19 mouse cellular contexts compared by ENCODE assay signal in the genomic region with DNA sequence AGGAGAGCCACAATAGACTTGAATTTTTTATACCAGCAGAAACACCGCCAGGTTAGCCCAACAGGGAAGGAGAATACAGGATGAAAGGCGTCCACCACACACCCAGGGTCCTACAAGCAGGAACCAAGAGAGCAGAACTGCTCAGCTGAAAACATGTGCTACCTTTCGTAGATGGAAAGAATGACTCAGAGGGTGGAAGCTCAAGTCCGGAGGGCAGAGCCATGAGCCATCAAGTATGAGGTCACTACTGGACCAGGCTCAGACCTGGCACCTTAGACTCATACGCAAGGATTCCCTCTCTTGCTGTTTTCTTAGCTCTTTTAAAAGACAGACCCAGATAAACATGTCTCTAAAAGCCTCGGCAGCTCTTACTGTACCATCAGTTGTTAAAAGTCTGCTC.
DNase-seq lines count a peak whose midpoint lies in the region; ATAC-seq lines count a peak whose summit lies in the region.
"Had no signal": no experiment of that assay in that cellular context is flagged by ENCODE, and none has a peak within 500 bp of the region (broad histone marks: within the 10 kb centered on the region; RNA-seq: fewer than 3 reads in every experiment).

No protein-coding gene starts in this region.

- H3K27me3 ChIP-seq in heart, embryonic 15.5 days: 0 out of 2 replicates have a peak, but pooled peaks cover 4% of the 10 kb centered on the region
- H3K27me3 ChIP-seq: embryonic facial prominence, embryonic 15.5 days; intestine, embryonic 15.5 days; lung, embryonic 15.5 days; midbrain, embryonic 13.5 days; neural tube, embryonic 13.5 days had no signal

- no peak overlapping the region for H3K4me2 ChIP-seq in heart, embryonic 15.5 days
- H3K4me2 ChIP-seq: embryonic facial prominence, embryonic 15.5 days; intestine, embryonic 15.5 days; lung, embryonic 15.5 days; midbrain, embryonic 13.5 days; neural tube, embryonic 13.5 days had no signal

- H3K4me3 ChIP-seq in heart, embryonic 15.5 days: no peak overlapping the region
- H3K4me3 ChIP-seq: embryonic facial prominence, embryonic 15.5 days; intestine, embryonic 15.5 days; lung, embryonic 15.5 days; midbrain, embryonic 13.5 days; neural tube, embryonic 13.5 days had no signal

- peak; percentile 44 for DNase-seq in adrenal gland, adult 8-10 months
- DNase-seq in adrenal gland, postnatal 4 days (ENCODE audit: low spot score in 2 of 2): no peak
- DNase-seq in urinary bladder, postnatal 14 days (ENCODE audit: low spot score): peak; percentile 28
- DNase-seq in urinary bladder, adult 2 months (ENCODE audit: low spot score): no peak
- no peak for DNase-seq in cerebellum, adult 11-12 months
- no peak for DNase-seq in ovary, postnatal 36 days (ENCODE audit: low spot score)
- DNase-seq in thymus, postnatal 14 days: no peak
- DNase-seq: forebrain, postnatal 0 days; kidney, postnatal 14 days; liver; retina, postnatal 1 day; thymus, adult 18-20 months had no signal

- ATAC-seq in heart, embryonic 15.5 days (replicated peaks; ENCODE audit: insufficient number of reproducible peaks, insufficient read depth, low FRiP score, low read depth): 0 out of 2 replicates have a peak, but pooled peaks have one; percentile 50
- ATAC-seq: activated CD4-positive, CD25-positive, alpha-beta regulatory T cell, adult 4 months; forebrain, postnatal 0 days; intestine, embryonic 15.5 days; midbrain, embryonic 13.5 days had no signal

- no peak overlapping the region for H3K9ac ChIP-seq in heart, embryonic 15.5 days
- H3K9ac ChIP-seq: embryonic facial prominence, embryonic 15.5 days; forebrain, postnatal 0 days; intestine, embryonic 15.5 days; lung, embryonic 15.5 days; midbrain, embryonic 13.5 days; neural tube, embryonic 13.5 days had no signal

- H3K27ac ChIP-seq in heart, embryonic 15.5 days: no peak overlapping the region
- H3K27ac ChIP-seq: embryonic facial prominence, embryonic 15.5 days; intestine, embryonic 15.5 days; lung, embryonic 15.5 days; midbrain, embryonic 13.5 days; neural tube, embryonic 13.5 days had no signal

- WGBS in heart, embryonic 15.5 days: 51% methylated on average over 6 of the region's 6 CpGs

- H3K4me1 ChIP-seq in heart, embryonic 15.5 days (replicated peaks): no peaks in the 10 kb centered on the region
- H3K4me1 ChIP-seq: intestine, embryonic 15.5 days; lung, embryonic 15.5 days had no signal

- H3K9me3 ChIP-seq in heart, embryonic 15.5 days (replicated peaks): no peaks in the 10 kb centered on the region
- H3K9me3 ChIP-seq: embryonic facial prominence, embryonic 15.5 days; intestine, embryonic 15.5 days; lung, embryonic 15.5 days; midbrain, embryonic 13.5 days; neural tube, embryonic 13.5 days had no signal

- no peaks in the 10 kb centered on the region for H3K36me3 ChIP-seq in heart, embryonic 15.5 days
- H3K36me3 ChIP-seq: embryonic facial prominence, embryonic 15.5 days; intestine, embryonic 15.5 days; lung, embryonic 15.5 days; midbrain, embryonic 13.5 days; neural tube, embryonic 13.5 days had no signal

Comparison
In these comparisons a context has a peak if more than half of its experiments do, and no peak if none do; other contexts are left out.
1. DNase-seq: peak in adrenal gland, adult 8-10 months (single experiment) and urinary bladder, postnatal 14 days (single experiment); none in adrenal gland, postnatal 4 days (0 of 2), urinary bladder, adult 2 months (single experiment), cerebellum, adult 11-12 months (single experiment), ovary, postnatal 36 days (single experiment) and thymus, postnatal 14 days (single experiment).